Mouse (Mus musculus) embryonic facial prominence, embryonic 12.5 days (tissue): Measurements from ENCODE around the gene Cemip. TPM values are rescaled to one million over a fixed set of nuclear protein-coding genes. Genes with fewer than 3 reads are reported as not detected.

ENCODE experiments used
- ATAC-seq: fragments of 200-750 bp; cut with Nextera tagmentation; 2 replicates; pipeline ENCODE4 v1.8.0; 2017; ENCODE audit not compliant: insufficient number of reproducible peaks, insufficient read depth, low FRiP score, low TSS enrichment
- H3K27ac ChIP-seq: fragments of 300-500 bp; sonication (generic); 2 replicates; pipeline ENCODE4 v1.5.1; 2016; ENCODE audit warnings: mild to moderate bottlenecking
- H3K27me3 ChIP-seq: fragments of 300-500 bp; sonication (generic); 2 replicates; pipeline ENCODE4 v1.6.1; 2016; ENCODE audit warnings: mild to moderate bottlenecking, moderate library complexity
- H3K36me3 ChIP-seq: fragments of 300-500 bp; sonication (generic); 2 replicates; pipeline ENCODE4 v1.6.1; 2016; ENCODE audit warnings: mild to moderate bottlenecking
- H3K4me1 ChIP-seq: fragments of 300-500 bp; sonication (generic); 2 replicates; pipeline ENCODE4 v1.6.1; 2016
- H3K4me2 ChIP-seq: fragments of 300-500 bp; sonication (generic); replicated peaks from 2 replicates; pipeline ENCODE4 v1.6.1; 2016; ENCODE audit warnings: mild to moderate bottlenecking, moderate library complexity
- H3K4me3 ChIP-seq: fragments of 300-500 bp; sonication (generic); 2 replicates; pipeline ENCODE4 v1.5.1; 2016; ENCODE audit warnings: mild to moderate bottlenecking
- H3K9ac ChIP-seq: fragments of 300-500 bp; sonication (generic); 2 replicates; pipeline ENCODE4 v1.6.1; 2016; ENCODE audit warnings: mild to moderate bottlenecking, moderate library complexity
- H3K9me3 ChIP-seq: fragments of 300-500 bp; sonication (generic); 2 replicates; pipeline ENCODE4 v1.6.1; 2016; ENCODE audit warnings: mild to moderate bottlenecking, moderate library complexity
- WGBS: fragments of 180-500 bp; shearing (Covaris S2); methylation state at CpG from one replicate; pipeline ENCODE4 v1.1.7; 2016; 5-methylcytosine and 5-hydroxymethylcytosine counted together
- polyA plus RNA-seq: library from polyadenylated mRNA; unstranded; fragments of >200 nt; fragmentation: Nextera tagmentation; extraction: Ambion mirVana; gene quantifications from 2 replicates; pipeline ENCODE4 v1.2.1, GENCODE M21; 2016

Gene Cemip
- polyA plus RNA-seq, 1 experiment from 2014 or later: 1.0 TPM

- no peak for ATAC-seq
- no peak overlapping the region for H3K9ac ChIP-seq
- H3K27me3 ChIP-seq: no peaks in the 10 kb centered on the region
- H3K4me1 ChIP-seq: no peaks in the 10 kb centered on the region
- no peaks in the 10 kb centered on the region for H3K36me3 ChIP-seq
- no peak overlapping the region for H3K4me2 ChIP-seq
- H3K9me3 ChIP-seq: no peaks in the 10 kb centered on the region
- no peak overlapping the region for H3K4me3 ChIP-seq
- H3K27ac ChIP-seq: no peak overlapping the region
These were observed 66.9 kb downstream of the Cemip start for GRCm38 (mm10) chr7:84019381-84019780.

GRCm38 (mm10) chr7:84018291-84019266 is 67.7 kb downstream of the Cemip start:
- Histone ChIP-seq H3K4me3 (no peak overlapping the region), H3K4me1 (no peaks in the 10 kb centered on the region), H3K9ac (no peak overlapping the region), H3K27me3 (no peaks in the 10 kb centered on the region), H3K27ac (no peak overlapping the region), H3K4me2 (no peak overlapping the region), H3K9me3 (no peaks in the 10 kb centered on the region), H3K36me3 (no peaks in the 10 kb centered on the region)
- ATAC-seq: no peak
- 74% methylated on average over 5 of the region's 5 CpGs for WGBS

- WGBS: 86% methylated on average over 1 of the region's 1 CpGs
- Histone ChIP-seq H3K36me3 (no peaks in the 10 kb centered on the region), H3K9me3 (no peaks in the 10 kb centered on the region), H3K4me2 (no peak overlapping the region), H3K27me3 (no peaks in the 10 kb centered on the region), H3K9ac (no peak overlapping the region), H3K4me1 (no peaks in the 10 kb centered on the region), H3K4me3 (no peak overlapping the region), H3K27ac (no peak overlapping the region)
- no peak for ATAC-seq
These were observed 71.3 kb downstream of the Cemip start for GRCm38 (mm10) chr7:84015050-84015449.

- no peaks in the 10 kb centered on the region for H3K36me3 ChIP-seq
- ATAC-seq: no peak
- no peak overlapping the region for H3K27ac ChIP-seq
- no peaks in the 10 kb centered on the region for H3K4me1 ChIP-seq
- no peak overlapping the region for H3K9ac ChIP-seq
- no peaks in the 10 kb centered on the region for H3K9me3 ChIP-seq
- H3K4me2 ChIP-seq: no peak overlapping the region
- no peak overlapping the region for H3K4me3 ChIP-seq
- H3K27me3 ChIP-seq: no peaks in the 10 kb centered on the region
- WGBS: 84% methylated on average over 4 of the region's 4 CpGs
These were observed 72.6 kb downstream of the Cemip start for GRCm38 (mm10) chr7:84013656-84014055.

GRCm38 (mm10) chr7:84004357-84004756 is 81.9 kb downstream of the Cemip start:
- Histone ChIP-seq H3K4me1 (no peaks in the 10 kb centered on the region), H3K4me3 (no peak overlapping the region), H3K27ac (no peak overlapping the region), H3K27me3 (no peaks in the 10 kb centered on the region), H3K9ac (no peak overlapping the region), H3K36me3 (no peaks in the 10 kb centered on the region), H3K9me3 (no peaks in the 10 kb centered on the region), H3K4me2 (no peak overlapping the region)
- ATAC-seq: no peak
- WGBS: 51% methylated on average over 6 of the region's 6 CpGs

- Histone ChIP-seq H3K9me3 (no peaks in the 10 kb centered on the region), H3K9ac (no peak overlapping the region), H3K4me2 (no peak overlapping the region), H3K4me3 (no peak overlapping the region), H3K36me3 (no peaks in the 10 kb centered on the region), H3K27ac (no peak overlapping the region), H3K27me3 (no peaks in the 10 kb centered on the region), H3K4me1 (no peaks in the 10 kb centered on the region)
- WGBS: 82% methylated on average over 3 of the region's 3 CpGs
- no peak for ATAC-seq
These were observed 84.8 kb downstream of the Cemip start for GRCm38 (mm10) chr7:84001516-84001915.

GRCm38 (mm10) chr7:84000671-84001070 is 85.6 kb downstream of the Cemip start:
- 95% methylated on average over 2 of the region's 2 CpGs for WGBS
- Histone ChIP-seq H3K4me1 (no peaks in the 10 kb centered on the region), H3K4me3 (no peak overlapping the region), H3K9ac (no peak overlapping the region), H3K27me3 (no peaks in the 10 kb centered on the region), H3K4me2 (no peak overlapping the region), H3K9me3 (no peaks in the 10 kb centered on the region), H3K36me3 (no peaks in the 10 kb centered on the region), H3K27ac (no peak overlapping the region)
- no peak for ATAC-seq

GRCm38 (mm10) chr7:83999647-84000046 is 86.7 kb downstream of the Cemip start:
- no peaks in the 10 kb centered on the region for H3K36me3 ChIP-seq
- H3K4me3 ChIP-seq: no peak overlapping the region
- no peak overlapping the region for H3K9ac ChIP-seq
- H3K27me3 ChIP-seq: no peaks in the 10 kb centered on the region
- H3K27ac ChIP-seq: no peak overlapping the region
- H3K4me1 ChIP-seq: no peaks in the 10 kb centered on the region
- ATAC-seq: no peak
- WGBS: 85% methylated on average over 1 of the region's 1 CpGs
- H3K9me3 ChIP-seq: no peaks in the 10 kb centered on the region
- no peak overlapping the region for H3K4me2 ChIP-seq

- ATAC-seq: no peak
- H3K4me3 ChIP-seq: no peak overlapping the region
- no peak overlapping the region for H3K27ac ChIP-seq
- WGBS: 88% methylated on average over 1 of the region's 1 CpGs
- H3K9me3 ChIP-seq: no peaks in the 10 kb centered on the region
- H3K36me3 ChIP-seq: no peaks in the 10 kb centered on the region
- H3K4me2 ChIP-seq: no peak overlapping the region
- H3K27me3 ChIP-seq: no peaks in the 10 kb centered on the region
- no peaks in the 10 kb centered on the region for H3K4me1 ChIP-seq
- H3K9ac ChIP-seq: no peak overlapping the region
These were observed 92.0 kb downstream of the Cemip start for GRCm38 (mm10) chr7:83994348-83994747.

- ATAC-seq: no peak
- no peak overlapping the region for H3K4me2 ChIP-seq
- 90% methylated on average over 4 of the region's 4 CpGs for WGBS
These were observed 97.0 kb downstream of the Cemip start for GRCm38 (mm10) chr7:83989294-83989693.

GRCm38 (mm10) chr7:83985751-83986150 is 100.6 kb downstream of the Cemip start:
- no peak overlapping the region for H3K9ac ChIP-seq
- H3K36me3 ChIP-seq: no peaks in the 10 kb centered on the region
- 60% methylated on average over 2 of the region's 2 CpGs for WGBS
- H3K4me1 ChIP-seq: no peaks in the 10 kb centered on the region
- H3K4me3 ChIP-seq: no peak overlapping the region
- H3K27me3 ChIP-seq: no peaks in the 10 kb centered on the region
- H3K4me2 ChIP-seq: no peak overlapping the region
- no peak for ATAC-seq
- H3K27ac ChIP-seq: no peak overlapping the region
- no peaks in the 10 kb centered on the region for H3K9me3 ChIP-seq

More at GRCm38 (mm10) chr7:83989294-83989693, 97.0 kb downstream of the Cemip start:
- Histone ChIP-seq H3K4me1 (no peaks in the 10 kb centered on the region), H3K36me3 (no peaks in the 10 kb centered on the region), H3K27me3 (no peaks in the 10 kb centered on the region), H3K4me3 (no peak overlapping the region), H3K9ac (no peak overlapping the region), H3K27ac (no peak overlapping the region), H3K9me3 (no peaks in the 10 kb centered on the region)

GRCm38 (mm10) chr7:83982566-83982965 is 103.7 kb downstream of the Cemip start:
- Histone ChIP-seq H3K4me3 (no peak overlapping the region), H3K9me3 (no peaks in the 10 kb centered on the region), H3K27ac (no peak overlapping the region), H3K4me1 (no peaks in the 10 kb centered on the region), H3K4me2 (no peak overlapping the region), H3K9ac (no peak overlapping the region), H3K36me3 (no peaks in the 10 kb centered on the region), H3K27me3 (no peaks in the 10 kb centered on the region)
- 89% methylated on average over 2 of the region's 2 CpGs for WGBS
- ATAC-seq: no peak
